Mouse (Mus musculus) myocyte (in vitro differentiated cells): ENCODE results near the gene Lgals3.

Source experiments
- CEBPB ChIP-seq: IDR thresholded peaks from 2 replicates; pipeline ENCODE4 v1.6.1; 2011; ENCODE audit warnings: mild to moderate bottlenecking, moderate library complexity; ENCODE audit not compliant: poor library complexity, insufficient read depth, severe bottlenecking
- E2F4 ChIP-seq: IDR thresholded peaks from one replicate; pipeline ENCODE4 v1.6.1; 2011; ENCODE audit warnings: mild to moderate bottlenecking, control low read depth, moderate library complexity; ENCODE audit not compliant: insufficient read depth
- MAX ChIP-seq: IDR thresholded peaks from one replicate; pipeline ENCODE4 v1.6.1; 2011; ENCODE audit warnings: low read depth, mild to moderate bottlenecking, control low read depth
- MYOD1 ChIP-seq, 3 experiments: IDR thresholded peaks; one replicate each; pipeline ENCODE4 v1.6.1; 2011; ENCODE audit warnings: control low read depth in 2 of 3, low read depth in 2 of 3, mild to moderate bottlenecking in 2 of 3, moderate library complexity in 1 of 3; ENCODE audit not compliant: insufficient read length in 2 of 3, control insufficient read depth in 1 of 3
- MYOG ChIP-seq, 3 experiments: IDR thresholded peaks; one replicate each; pipeline ENCODE4 v1.6.1; 2011; ENCODE audit warnings: control low read depth in 2 of 3, low read depth in 2 of 3, mild to moderate bottlenecking in 2 of 3; ENCODE audit not compliant: insufficient read length in 2 of 3, control insufficient read depth in 1 of 3, insufficient read depth in 1 of 3
- POLR2A ChIP-seq: IDR thresholded peaks from one replicate; pipeline ENCODE4 v1.6.1; 2011; ENCODE audit warnings: low read depth, mild to moderate bottlenecking, control low read depth, moderate library complexity; ENCODE audit not compliant: insufficient read length
- POLR2AphosphoS2 ChIP-seq: IDR thresholded peaks from one replicate; pipeline ENCODE4 v1.6.1; 2011; ENCODE audit warnings: low read depth, control low read depth; ENCODE audit not compliant: insufficient read length
- TCF12 ChIP-seq: IDR thresholded peaks from one replicate; pipeline ENCODE4 v1.6.1; 2011; ENCODE audit warnings: mild to moderate bottlenecking, control low read depth; ENCODE audit not compliant: poor library complexity, insufficient read depth, severe bottlenecking
- TCF3 ChIP-seq: IDR thresholded peaks from one replicate; pipeline ENCODE4 v1.6.1; 2011; ENCODE audit warnings: low read depth, control low read depth; ENCODE audit not compliant: insufficient read length
- USF1 ChIP-seq: IDR thresholded peaks from one replicate; pipeline ENCODE4 v1.6.1; 2011; ENCODE audit warnings: low read depth, mild to moderate bottlenecking, control low read depth, moderate library complexity

- TF ChIP-seq POLR2A (no peak), MAX (no peak), TCF3 (no peak), USF1 (no peak), MYOD1 (IDR thresholded peaks at IDR 0.05; ENCODE audit: control insufficient read depth in 1 of 3, insufficient read length in 2 of 3, low read depth in 2 of 3) (no peak), MYOG (IDR thresholded peaks at IDR 0.05; ENCODE audit: control insufficient read depth in 1 of 3, insufficient read depth in 1 of 3, insufficient read length in 2 of 3, low read depth in 2 of 3) (no peak), CEBPB (no peak), POLR2AphosphoS2 (no peak), E2F4 (no peak), TCF12 (no peak)
Measured at GRCm38 (mm10) chr14:47417346-47417745, 49.8 kb downstream of the Lgals3 start.
